Mouse (Mus musculus) neural tube, postnatal 0 days (tissue): Measurements from ENCODE around the gene Gm10272. TPM values are rescaled to one million over a fixed set of nuclear protein-coding genes. Genes with fewer than 3 reads are reported as not detected.

ENCODE experiments used
- polyA plus RNA-seq: library from polyadenylated mRNA; unstranded; fragments of >200 nt; fragmentation: Nextera tagmentation; extraction: Ambion mirVana; gene quantifications from 2 replicates; pipeline ENCODE4 v1.2.1, GENCODE M21; 2015

Gene Gm10272
- polyA plus RNA-seq, result not detected in 2 replicates

GRCm38 (mm10) chr10:77706326-77706725 is at the start of gene Gm10272:
Gene Gm10272 (plus strand): TSS chr10:77706626.

GRCm38 (mm10) chr10:77685895-77686664 is 20.3 kb upstream of the Gm10272 start, which contains the start of gene Tspear:
Gene Tspear (plus strand): TSS chr10:77686569.

GRCm38 (mm10) chr10:77690356-77690807 is 16.0 kb upstream of the Gm10272 start, which contains the start of gene Gm19402:
Gene Gm19402 (minus strand): TSS chr10:77690757.

GRCm38 (mm10) chr10:77697133-77697532 is 9.3 kb upstream of the Gm10272 start, which contains the start of gene Gm9508:
Gene Gm9508 (minus strand): TSS chr10:77697233.

GRCm38 (mm10) chr10:77711157-77711556 is 4.7 kb downstream of the Gm10272 start, which contains the start of gene Gm10024:
Gene Gm10024 (plus strand): TSS chr10:77711457.

GRCm38 (mm10) chr10:77715507-77715906 is 9.1 kb downstream of the Gm10272 start, which contains the start of gene Gm10142:
Gene Gm10142 (plus strand): TSS chr10:77715807.

GRCm38 (mm10) chr10:77720299-77720698 is 13.9 kb downstream of the Gm10272 start, which contains the start of gene Krtap12-1:
Gene Krtap12-1 (plus strand): TSS chr10:77720599.

GRCm38 (mm10) chr10:77726186-77726585 is 19.8 kb downstream of the Gm10272 start, which contains the start of gene Gm10100:
Gene Gm10100 (plus strand): TSS chr10:77726486.

GRCm38 (mm10) chr10:77741924-77742688 is 35.7 kb downstream of the Gm10272 start, which contains the start of gene Gm18596:
Gene Gm18596 (minus strand): TSS chr10:77742638.

GRCm38 (mm10) chr10:77751254-77751653 is 44.8 kb downstream of the Gm10272 start, which contains the start of gene Gm9736:
Gene Gm9736 (minus strand): TSS chr10:77751354.

Other genes starting within 250 kb of the Gm10272 start
- 34.3 and 38.1 TPM in 2 replicates for gene Fam207a, start 190.8 kb upstream of the Gm10272 start, polyA plus RNA-seq
- 1.5 and 1.6 TPM in 2 replicates for gene Itgb2, start 176.4 kb upstream of the Gm10272 start, polyA plus RNA-seq
- 87.6 and 92.6 TPM in 2 replicates for gene Pttg1ip, start 124.9 kb upstream of the Gm10272 start, polyA plus RNA-seq
- gene Sumo3, start 100.5 kb upstream of the Gm10272 start, polyA plus RNA-seq, result 276 and 292 TPM in 2 replicates
- 1.7 and 3.1 TPM in 2 replicates for gene Gm49325, start 100.4 kb upstream of the Gm10272 start, polyA plus RNA-seq
- gene Ube2g2, start 84.4 kb upstream of the Gm10272 start, polyA plus RNA-seq, result 53.8 and 60.5 TPM in 2 replicates
- gene Tspear, start 20.1 kb upstream of the Gm10272 start, polyA plus RNA-seq, result 2.4 and 2.6 TPM in 2 replicates
- not detected in 2 replicates for gene Gm19402, start 15.9 kb upstream of the Gm10272 start, polyA plus RNA-seq
- gene Gm9508, start 9.4 kb upstream of the Gm10272 start, polyA plus RNA-seq, result not detected in 2 replicates
- gene Gm10024, start 4.8 kb downstream of the Gm10272 start, polyA plus RNA-seq, result not detected in 2 replicates
- not detected in 2 replicates for gene Gm10142, start 9.2 kb downstream of the Gm10272 start, polyA plus RNA-seq
- not detected in 2 replicates for gene Krtap12-1, start 14.0 kb downstream of the Gm10272 start, polyA plus RNA-seq
- gene Gm10100, start 19.9 kb downstream of the Gm10272 start, polyA plus RNA-seq, result not detected in 2 replicates
- gene Gm18596, start 36.0 kb downstream of the Gm10272 start, polyA plus RNA-seq, result not detected in 2 replicates
- not detected in 2 replicates for gene Gm9736, start 44.7 kb downstream of the Gm10272 start, polyA plus RNA-seq
- gene Gm3233, start 53.1 kb downstream of the Gm10272 start, polyA plus RNA-seq, result not detected in 2 replicates
- not detected in 2 replicates for gene Gm3238, start 64.7 kb downstream of the Gm10272 start, polyA plus RNA-seq
- not detected in 2 replicates for gene Gm7138, start 70.3 kb downstream of the Gm10272 start, polyA plus RNA-seq
- gene Gm3250, start 75.9 kb downstream of the Gm10272 start, polyA plus RNA-seq, result not detected in 2 replicates
- gene Gm7137, start 81.6 kb downstream of the Gm10272 start, polyA plus RNA-seq, result not detected in 2 replicates
- not detected in 2 replicates for gene Gm9639, start 88.5 kb downstream of the Gm10272 start, polyA plus RNA-seq
- not detected in 2 replicates for gene Gm19668, start 92.5 kb downstream of the Gm10272 start, polyA plus RNA-seq
- not detected in 2 replicates for gene Gm9507, start 105.2 kb downstream of the Gm10272 start, polyA plus RNA-seq
- not detected in 2 replicates for gene Gm2696, start 108.1 kb downstream of the Gm10272 start, polyA plus RNA-seq
- gene Krtap10-4, start 120.5 kb downstream of the Gm10272 start, polyA plus RNA-seq, result not detected in 2 replicates
- gene Krtap10-10, start 129.3 kb downstream of the Gm10272 start, polyA plus RNA-seq, result not detected in 2 replicates
- not detected in 2 replicates for gene Gm36176, start 140.2 kb downstream of the Gm10272 start, polyA plus RNA-seq
- gene Gm10318, start 146.2 kb downstream of the Gm10272 start, polyA plus RNA-seq, result not detected in 2 replicates
- not detected in 2 replicates for gene Gm3285, start 155.3 kb downstream of the Gm10272 start, polyA plus RNA-seq
- gene Lrrc3, start 195.9 kb downstream of the Gm10272 start, polyA plus RNA-seq, result 22.2 and 26.6 TPM in 2 replicates